Mouse (Mus musculus): ENCODE data around the gene Adamts7.

- no peak for TF ChIP-seq USF1 (IDR thresholded peaks at IDR 0.05; ENCODE audit: low read depth)
- TF ChIP-seq CTCF (IDR thresholded peaks at IDR 0.05; ENCODE audit: control insufficient read depth, insufficient read depth, insufficient read length): no peak
- no peak for TF ChIP-seq MAX (IDR thresholded peaks at IDR 0.05)
Measured at GRCm38 (mm10) chr9:90189391-90189790, 26.5 kb downstream of the Adamts7 start.

Measured in C2C12 (cell line).